Mouse (Mus musculus) spleen, embryonic (tissue): ENCODE measurements around the gene Olfr800.

Experiments used
- CTCF ChIA-PET: fragments of 350-600 bp; sonication (Branson Sonifier 250); formaldehyde crosslinking; loops from one replicate; lab custom pipeline; 2022; lab: Charles Lee

The Olfr800 gene

DNA sequence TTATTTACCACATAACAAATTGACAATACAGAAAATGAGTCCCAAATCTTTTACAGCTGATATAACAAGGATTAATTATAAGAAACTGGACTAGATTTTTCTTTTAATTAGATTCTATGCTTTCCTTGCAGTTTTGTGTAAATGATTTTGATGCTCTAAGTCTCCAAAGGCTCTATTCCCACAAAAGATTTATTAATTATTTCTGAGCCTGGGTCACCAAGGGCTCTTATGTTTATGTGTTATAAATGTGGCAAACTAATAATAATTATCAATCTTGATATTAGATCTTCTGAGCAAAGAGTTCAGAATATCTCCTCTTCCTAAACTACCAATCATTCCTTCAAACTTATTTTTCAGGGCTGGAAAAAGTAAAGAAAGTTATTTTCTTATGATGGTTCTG is at the start of gene Olfr800:
TSS of gene Olfr800 (plus strand) at position 301 of the 400 bp plus-strand sequence.
- CTCF ChIA-PET: no interaction called here

DNA sequence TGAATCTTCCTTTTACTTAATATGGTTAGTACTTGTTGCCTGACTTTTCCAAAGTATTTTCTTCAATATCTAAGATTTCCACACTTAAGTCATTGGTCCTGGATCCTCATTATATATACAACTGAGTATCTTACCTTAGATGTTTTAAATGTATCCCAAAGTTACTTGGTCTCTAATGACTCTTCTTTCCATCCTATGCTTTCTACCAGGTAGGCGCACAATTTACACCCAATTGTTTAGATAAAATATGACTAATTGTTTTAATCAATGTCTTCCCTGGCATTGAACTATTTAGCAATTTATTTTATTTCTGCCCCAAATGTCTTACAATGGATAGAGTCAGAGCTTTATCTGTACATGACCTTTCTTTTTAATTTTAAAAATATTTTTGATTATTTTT is 45.0 kb upstream of the Olfr800 start, which contains the start of gene Olfr796:
TSS of gene Olfr796 (minus strand) at position 101 of the 400 bp plus-strand sequence.
- CTCF ChIA-PET: no interaction called here

DNA sequence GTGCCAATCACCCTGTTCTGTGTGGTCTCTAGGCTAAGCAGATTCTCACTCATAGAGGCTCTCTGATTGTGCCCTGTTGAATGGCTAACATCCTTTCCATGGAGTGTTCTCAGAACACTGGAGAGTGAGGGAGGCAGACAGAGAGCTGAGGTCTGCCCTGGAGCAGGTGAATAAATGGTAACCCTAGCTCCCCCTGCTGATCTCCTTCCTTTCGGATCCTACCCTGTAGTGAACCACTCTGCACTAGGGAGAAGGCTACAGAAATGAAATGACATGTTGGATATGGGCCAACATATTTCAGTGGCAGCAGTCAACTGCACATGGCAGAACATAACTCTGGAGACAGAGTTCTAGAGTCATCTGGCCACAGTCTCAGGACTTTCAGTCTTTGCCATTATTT is 35.8 kb upstream of the Olfr800 start:
- CTCF ChIA-PET: no interaction called here

DNA sequence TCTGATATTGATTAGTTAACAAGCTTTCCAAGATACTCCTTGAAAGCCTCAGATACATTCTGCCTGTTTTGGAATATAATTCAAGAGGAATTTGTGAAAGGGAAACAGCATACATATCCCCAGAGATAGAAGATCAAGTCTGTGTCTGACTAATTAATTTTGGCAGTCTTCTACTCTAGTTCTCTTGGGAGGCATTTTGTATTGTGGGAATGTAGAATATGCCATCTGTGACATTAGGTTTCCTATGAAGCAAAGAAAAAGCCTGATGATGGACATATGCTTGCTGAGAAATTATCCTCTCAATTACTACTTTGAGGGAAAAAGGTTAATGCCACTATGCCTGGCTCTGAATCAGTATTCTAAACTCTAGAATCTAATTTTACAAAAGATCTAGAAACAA is 34.2 kb upstream of the Olfr800 start:
- CTCF ChIA-PET: no interaction called here

DNA sequence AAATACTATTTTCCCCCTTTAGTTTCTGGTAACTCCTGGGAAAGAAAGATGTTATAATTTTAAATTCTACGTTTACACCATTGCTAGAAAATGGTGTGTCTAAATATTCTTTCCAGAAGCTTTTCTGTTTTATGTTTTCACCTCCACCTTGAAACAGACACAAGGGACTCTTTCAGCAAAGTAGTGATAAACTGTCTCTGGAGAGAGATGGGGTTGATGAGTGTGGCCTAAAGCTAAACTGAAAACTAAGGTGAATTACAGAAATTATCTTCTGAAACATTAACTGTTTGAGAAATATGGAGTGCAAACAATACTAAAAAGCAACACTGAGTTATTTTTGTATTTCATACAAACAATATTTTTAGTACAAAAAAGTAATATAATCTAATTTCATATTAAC is 29.7 kb upstream of the Olfr800 start, which contains the start of gene Olfr798:
TSS of gene Olfr798 (minus strand) at position 101 of the 400 bp plus-strand sequence.
- CTCF ChIA-PET: no interaction called here

DNA sequence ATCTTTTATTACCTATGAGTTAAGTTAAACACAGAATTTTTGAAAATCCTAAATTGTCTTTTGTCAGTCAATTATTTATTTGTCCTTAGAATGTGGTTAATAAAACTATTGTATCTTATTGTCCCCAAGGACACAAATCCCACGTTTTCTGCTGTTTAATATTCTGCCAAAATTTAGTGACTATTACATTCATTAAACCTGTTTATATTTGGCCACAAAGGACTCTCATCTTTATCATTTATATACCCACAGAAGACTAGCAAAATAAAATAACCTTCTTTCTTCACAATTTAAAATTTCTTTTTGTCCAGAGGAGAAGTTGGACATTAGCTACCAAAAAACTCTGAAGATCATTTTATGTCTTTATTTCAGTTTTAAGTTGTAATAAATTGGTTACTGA is 20.3 kb upstream of the Olfr800 start, which contains the start of gene Olfr799:
TSS of gene Olfr799 (plus strand) at position 301 of the 400 bp plus-strand sequence.
- CTCF ChIA-PET: no interaction called here

DNA sequence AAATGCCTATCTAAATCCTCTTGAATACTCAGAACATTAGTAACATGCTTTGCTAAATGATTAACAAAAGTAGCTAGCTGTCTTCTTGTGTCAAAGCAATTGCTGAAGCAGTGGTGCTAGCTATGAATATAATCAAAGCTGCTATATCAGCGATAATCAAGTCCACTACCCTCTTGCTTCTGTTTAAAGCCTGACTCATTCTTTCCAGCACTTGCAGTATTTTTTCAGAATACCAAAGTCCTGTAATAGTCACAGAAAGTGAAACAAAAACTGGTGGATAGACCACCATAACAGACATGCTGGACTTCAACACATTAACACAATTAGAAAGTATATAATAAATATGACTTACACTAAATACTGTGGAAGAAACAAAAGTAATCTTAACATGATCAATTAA is 5.7 kb upstream of the Olfr800 start:
- CTCF ChIA-PET: no interaction called here

DNA sequence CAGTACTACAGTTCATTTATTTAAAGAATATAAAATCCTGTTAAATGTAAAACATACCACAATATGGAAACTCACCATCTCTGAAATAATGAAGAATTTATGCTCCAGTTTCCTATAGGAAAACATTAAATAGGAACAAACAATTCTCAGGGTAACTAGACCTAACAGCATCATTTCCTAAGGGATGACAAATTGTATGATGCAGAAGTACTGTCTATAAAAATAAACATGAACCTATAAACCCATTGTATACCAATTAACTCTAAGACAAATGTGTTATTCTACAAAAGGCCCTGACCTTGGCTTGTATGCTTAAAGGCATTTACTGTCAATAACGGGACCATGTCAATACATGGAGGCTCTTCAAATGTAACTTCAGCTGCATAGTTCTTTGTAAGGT is 16.3 kb downstream of the Olfr800 start, which contains the start of gene Olfr801:
TSS of gene Olfr801 (minus strand) at position 101 of the 400 bp plus-strand sequence.
- CTCF ChIA-PET: no interaction called here

DNA sequence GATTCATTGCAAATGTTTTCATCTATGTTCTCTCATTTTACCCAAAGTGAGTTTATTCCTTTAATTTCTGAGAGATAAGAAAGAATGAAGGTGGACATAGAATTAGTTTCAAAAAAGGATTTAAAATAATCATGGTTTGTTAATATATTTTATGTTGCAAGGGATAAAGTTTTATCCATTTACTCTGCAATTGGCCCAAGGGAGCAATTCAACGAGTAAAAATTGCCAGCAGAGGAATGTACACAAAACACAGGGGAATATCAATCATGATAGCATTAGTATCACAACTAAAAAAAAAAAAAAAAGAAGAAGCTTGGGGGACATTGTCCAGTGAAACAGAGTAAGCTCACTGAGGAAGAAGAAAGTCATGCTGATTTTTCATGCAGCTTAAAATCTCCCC is 30.6 kb downstream of the Olfr800 start, which contains the start of gene Olfr802:
TSS of gene Olfr802 (minus strand) at position 101 of the 400 bp plus-strand sequence.
- CTCF ChIA-PET: no interaction called here

DNA sequence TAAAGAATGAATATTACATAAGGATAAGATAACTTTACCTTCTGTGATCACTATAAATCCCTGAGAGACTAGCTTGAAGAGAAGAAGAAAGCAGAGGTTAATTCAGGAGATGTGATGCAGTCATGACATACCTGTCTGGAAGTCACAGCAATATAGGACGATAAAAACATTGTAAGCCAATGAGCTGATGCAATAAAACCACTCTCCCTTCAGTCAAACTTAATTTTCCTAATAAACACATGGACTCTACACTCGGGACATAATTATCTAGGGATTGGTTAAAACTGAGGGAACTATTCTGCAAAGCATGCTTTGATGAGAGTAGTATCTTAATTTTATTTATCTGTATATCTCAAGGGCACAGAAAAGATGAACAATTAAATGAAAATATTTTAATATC is 36.7 kb downstream of the Olfr800 start, which contains the start of gene Olfr803:
TSS of gene Olfr803 (minus strand) at position 101 of the 400 bp plus-strand sequence.
- CTCF ChIA-PET: no interaction called here

DNA sequence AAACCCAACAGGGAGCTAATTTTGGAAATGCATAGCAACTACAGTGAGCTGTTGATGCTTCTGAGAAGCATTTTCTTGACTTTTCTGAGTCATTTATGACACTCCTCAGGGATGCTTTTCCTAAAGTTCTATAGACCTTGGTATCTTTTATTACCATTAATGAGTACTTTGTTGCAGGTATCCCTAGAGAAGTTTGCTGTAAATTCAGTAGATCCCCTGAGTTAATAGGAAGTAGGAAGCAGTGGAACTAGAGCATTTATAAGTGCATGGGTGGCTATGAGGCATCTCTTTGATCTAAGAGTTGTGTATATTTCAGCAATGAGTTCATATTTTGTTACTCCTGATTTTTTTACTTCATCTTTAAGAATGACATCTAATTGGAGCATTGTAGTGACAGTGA is 45.4 kb downstream of the Olfr800 start, which contains the start of gene Olfr804:
TSS of gene Olfr804 (plus strand) at position 301 of the 400 bp plus-strand sequence.
- CTCF ChIA-PET: no interaction called here
